Mouse (Mus musculus) frontal cortex, adult 2 months (tissue): ENCODE results near the gene Iqgap3. TPM values are rescaled to one million over a fixed set of nuclear protein-coding genes. Genes with fewer than 3 reads are reported as not detected.

ENCODE experiments used
- DNase-seq, 2 experiments: peaks; one replicate each; pipeline ENCODE4 v3.0.0; 2022; ENCODE audit warnings: low spot score in 1 of 2; ENCODE audit errors: extremely low spot score in 1 of 2
- polyA plus RNA-seq: library from polyadenylated mRNA; depleted of rRNA; stranded (reverse); fragments of >200 nt; gene quantifications from 2 replicates; pipeline ENCODE4 v1.2.3, GENCODE M21; 2012

Iqgap3 gene
- polyA plus RNA-seq, 1 experiment, result 0.64 TPM

DNA sequence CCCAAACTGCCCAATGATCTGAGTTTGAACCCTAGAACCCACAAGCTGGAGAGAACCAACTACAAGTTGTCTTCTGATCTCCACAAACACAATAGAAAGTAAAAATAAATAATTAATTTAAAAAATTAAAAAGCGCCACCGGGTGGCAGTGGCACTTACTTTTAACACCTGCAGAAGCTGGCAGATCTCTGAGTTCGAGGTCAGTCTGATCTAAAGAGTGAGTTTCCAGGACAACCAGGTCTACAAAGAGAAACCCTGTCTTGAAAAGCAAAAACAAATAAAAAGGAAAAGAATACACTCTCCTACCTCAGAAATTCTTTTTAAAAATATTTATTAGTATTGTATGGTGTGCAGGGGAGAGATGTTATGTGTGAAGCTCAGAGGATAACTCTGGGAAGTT lies 56.0 kb downstream of the Iqgap3 start:
- DNase-seq, result no peak

DNA sequence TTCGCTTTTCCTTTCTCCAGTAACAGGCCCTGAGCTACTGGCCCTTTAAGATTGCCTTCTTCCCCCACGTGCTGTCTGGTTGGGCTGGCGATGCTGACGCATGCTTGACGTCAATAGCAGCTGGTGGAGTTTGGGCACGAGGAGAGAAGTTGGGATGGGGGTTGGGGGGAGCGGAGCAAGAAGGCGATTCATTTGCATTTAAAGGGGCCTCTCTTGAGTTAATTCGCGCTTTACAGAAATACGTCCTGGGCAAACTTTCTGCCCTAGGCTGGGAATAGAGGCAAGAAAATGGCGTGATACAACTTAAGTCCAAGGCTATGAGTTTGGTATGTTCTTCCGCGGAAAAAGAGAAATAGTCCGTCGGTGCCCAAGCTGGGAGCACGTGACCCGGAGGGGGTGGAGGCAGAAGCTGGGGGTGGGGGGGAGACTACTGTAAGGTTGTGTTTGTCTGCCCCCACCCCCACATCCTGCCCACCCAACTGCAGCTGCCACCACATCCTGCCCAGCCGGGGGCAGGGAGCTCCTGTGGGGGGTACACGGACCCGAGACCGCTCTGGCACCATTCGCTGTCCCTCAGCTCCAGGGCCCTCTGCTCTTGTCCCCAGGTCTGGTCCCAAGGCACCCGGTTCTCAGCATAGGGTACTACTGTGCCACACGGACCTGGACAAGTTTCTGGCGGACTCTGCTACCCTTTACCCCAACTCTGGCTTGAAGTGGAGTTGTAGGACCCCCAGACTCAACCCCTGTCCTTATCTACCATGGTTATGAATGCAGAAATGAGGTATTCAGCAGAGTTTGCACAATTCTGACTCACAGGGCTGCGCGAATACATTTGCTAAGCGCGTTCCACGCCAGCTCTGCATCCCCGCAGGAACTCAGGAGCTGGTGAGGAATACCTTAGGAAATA lies 56.8 kb downstream of the Iqgap3 start:
- peak; percentile 97 to 98 for DNase-seq

DNA sequence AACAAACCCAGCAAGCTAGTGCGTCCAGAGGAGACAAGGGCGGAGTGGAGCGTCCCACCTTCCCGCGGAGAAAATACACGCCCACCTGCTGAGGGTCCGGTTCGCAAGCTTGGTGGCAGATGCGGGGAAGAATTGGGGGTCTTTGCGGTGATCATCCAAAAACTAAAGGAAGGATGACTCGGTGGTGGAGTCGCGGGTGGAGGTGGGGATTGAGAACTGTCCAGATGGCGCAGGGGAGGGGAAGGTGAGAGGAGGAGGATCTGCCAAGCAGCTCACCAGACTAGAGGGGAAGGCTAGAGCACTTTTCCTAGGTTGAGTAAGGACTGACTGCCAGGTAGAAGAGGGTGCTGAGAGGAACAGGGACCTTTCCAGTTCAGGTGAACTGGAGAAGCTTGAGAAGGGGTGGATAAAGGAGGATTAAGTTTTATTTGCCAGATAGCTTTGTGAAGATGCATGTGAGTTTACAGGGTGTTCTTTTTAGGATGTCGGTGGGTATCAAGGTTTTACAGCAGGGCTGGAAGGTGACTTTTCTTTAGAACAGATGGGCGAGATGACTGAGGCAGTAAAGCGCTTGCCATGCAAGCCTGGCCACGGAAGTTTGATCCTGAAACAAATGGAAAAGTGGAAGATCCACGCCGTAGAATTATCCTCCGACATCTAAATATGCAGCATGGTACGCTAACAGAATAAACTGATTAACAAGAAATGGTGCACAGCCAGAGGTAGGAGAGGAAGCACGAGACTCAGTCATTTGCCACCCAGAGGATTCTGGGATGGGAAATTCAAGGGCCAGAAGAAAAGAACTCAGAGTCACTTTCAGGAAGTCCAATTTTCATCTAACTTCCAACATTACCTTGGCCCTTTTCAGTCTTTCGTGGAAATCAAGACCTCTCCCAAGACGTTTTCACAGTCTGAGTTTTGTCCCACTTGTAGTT lies 57.7 kb downstream of the Iqgap3 start:
- peak in 1 of 2 experiments; percentile 78 for DNase-seq

DNA sequence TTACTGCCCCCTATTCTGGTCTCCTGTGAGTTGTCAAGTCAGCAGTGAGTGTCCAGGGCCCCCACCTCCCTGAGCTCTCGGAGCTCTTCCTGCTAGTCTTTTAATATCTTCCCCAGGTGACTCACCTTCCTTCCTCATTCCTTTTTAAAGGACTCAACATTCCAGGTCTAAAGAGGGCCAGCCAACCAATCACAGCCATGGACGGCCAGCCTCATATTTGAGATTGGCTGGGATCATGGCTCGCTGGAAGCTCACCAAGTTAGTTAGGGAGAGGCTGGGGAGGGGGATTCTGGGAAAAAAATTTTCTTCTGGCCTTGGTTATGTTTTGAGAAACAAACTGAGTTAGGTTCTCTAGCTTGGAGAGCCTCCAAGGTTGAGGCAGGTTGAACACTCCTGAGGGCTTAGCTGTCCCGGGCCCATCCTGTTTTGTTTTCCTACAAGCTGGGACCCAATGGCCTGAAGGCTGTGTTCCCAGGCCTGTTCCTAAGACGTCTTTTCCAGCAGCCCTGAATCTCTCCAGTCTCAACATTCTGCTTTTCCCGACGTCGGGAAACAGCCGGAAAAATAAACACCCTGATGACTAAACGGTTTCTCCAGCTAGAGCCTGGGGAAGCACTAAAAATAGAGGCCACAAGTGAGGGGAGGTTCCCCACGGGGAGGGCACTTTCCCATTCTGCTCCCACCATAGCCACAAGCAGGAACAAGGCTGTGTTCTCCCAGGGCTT lies 58.6 kb downstream of the Iqgap3 start:
- peak in 1 of 2 experiments; percentile 69 for DNase-seq

DNA sequence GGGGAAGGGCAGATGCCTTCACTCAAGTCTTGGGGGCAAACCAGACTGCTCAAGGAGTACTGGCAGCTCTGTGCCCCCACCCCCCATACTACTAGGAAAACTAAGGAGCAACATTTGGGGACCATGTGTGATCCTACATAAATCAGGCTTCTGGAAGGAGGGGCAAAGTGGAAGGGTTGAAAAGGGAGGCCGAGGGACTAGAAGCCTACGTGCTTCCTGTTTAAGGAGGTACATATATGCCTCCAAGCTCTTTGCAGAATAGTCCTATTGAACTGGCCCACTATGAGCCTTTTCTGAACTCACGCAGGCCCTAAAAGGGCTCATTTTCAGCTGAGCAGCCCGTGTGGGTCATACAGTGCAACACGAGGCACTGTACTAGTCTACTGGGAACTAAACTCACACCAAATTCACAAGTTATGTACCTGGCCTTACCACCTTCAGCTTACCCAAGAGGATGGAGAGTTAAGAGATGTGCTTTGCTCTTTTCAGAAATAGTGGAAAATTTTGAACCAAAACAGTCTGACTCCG lies 59.2 kb downstream of the Iqgap3 start:
- no peak for DNase-seq

DNA sequence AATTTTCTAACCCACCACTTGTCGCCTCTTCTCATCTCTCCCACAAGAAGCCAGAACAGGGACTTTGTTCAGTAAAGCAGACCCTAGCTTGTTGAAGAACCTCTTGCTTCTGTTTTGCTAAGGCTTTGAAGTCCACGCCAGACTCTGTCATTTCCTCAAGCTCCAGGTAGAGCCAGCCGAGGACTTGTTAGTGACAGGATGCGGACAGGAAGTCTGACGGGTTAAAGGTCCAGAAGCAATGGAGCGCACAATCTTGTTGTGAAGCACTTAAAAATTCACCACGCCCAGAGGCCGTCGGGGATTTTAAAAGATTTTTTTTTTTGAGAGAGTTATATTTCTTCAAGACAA lies 59.6 kb downstream of the Iqgap3 start:
- DNase-seq, result no peak

DNA sequence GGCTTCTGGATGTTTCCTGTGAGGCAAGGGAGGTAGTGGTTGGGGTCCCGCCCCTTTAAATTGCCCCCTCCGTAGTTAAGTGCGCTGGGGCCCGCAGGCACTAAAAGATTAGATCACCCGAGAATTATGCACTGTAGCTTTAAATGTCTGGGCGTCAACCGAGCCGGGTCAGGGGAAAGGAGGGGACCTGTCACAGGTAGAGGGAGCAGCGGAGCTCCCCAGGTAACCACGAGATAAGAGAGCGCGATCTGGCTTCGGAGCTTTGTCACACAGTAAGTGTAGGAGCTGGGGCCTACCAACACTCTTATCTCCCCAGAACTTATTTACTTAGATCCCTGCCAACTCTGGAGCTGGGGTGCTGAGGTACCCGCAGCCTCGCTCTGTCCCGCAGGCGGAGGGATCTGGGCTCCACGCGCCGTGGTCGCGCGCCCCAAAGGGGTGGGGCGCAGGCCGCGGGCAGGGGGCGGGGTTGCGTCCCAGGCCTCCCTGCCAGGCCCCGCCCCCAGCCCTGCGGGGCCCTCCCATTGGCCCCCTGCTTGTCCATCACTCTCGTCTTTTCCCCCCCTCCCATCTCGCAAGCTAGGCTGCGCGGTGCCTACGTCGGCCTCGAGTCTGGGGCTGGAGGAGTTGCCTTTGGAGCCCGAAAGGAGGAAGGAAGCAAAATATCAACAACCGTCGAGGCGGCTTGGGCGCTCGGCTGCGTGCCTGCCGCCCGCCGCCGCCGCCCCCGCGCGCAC lies 60.2 kb downstream of the Iqgap3 start, which contains the start of gene Mef2d:
Gene Mef2d (plus strand): TSS at position 586 of the 737 bp plus-strand sequence.
- peak; percentile 89 to 94 for DNase-seq

DNA sequence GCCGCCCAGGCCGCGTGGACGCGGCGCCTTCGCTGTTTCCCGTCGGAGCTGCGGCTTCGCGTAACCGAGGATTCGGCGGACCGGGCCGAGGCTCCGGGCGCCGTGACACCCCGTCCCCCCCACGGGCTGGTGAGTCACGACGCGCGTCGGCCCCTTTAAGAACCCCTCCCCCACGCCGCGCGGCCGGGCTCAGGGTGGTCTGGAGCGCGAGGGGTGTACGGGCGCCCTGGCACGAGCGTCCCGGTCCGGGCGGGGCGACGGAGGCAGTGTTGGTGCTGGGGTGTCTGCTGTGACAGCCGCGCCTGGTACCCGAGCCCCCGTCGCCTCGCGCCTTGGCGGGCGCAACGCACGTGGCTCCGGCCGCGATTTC lies 60.8 kb downstream of the Iqgap3 start:
- no peak for DNase-seq

DNA sequence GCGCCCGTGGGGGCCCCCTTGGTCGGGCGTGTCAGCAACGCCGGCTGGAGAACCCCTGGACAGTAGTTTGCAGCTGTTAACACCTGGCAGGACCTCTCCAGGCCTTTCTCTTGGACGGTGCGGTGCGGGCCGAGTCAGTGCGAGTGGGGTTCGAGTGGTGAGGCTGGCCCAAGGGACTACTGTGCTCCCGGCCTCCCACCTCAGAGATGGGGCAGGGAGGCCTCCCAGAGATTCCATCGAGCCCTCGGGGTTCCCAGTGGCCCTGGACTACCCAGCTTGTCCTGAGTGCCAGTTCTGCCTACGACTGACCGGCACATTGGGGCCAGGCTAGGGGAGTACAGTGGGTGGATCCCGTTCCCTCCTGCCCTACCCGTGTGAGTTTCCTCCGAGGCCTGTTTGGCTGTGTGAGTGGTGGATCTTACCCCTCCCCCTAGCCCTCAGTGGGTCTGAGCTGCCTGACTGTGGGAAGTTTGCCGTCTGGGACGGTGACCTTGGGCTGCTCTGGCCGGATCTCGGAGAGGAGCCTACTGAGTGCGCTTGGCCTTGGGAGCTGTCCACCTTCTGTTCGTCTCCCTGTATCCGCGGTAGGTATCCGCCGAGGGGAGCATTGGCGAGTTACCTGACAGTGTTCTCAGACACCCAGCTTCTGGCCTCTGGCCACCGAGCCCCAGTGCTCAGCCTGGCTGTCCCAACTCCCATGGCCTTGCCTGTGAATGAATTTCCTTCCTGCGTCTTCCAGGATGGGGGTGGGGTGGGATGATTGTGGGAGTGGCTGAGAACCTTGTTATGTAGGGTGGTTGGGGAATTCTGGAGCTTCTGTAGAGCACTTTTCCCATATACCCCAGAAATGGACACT lies 61.4 kb downstream of the Iqgap3 start:
- DNase-seq, result peak in 1 of 2 experiments; percentile 80

DNA sequence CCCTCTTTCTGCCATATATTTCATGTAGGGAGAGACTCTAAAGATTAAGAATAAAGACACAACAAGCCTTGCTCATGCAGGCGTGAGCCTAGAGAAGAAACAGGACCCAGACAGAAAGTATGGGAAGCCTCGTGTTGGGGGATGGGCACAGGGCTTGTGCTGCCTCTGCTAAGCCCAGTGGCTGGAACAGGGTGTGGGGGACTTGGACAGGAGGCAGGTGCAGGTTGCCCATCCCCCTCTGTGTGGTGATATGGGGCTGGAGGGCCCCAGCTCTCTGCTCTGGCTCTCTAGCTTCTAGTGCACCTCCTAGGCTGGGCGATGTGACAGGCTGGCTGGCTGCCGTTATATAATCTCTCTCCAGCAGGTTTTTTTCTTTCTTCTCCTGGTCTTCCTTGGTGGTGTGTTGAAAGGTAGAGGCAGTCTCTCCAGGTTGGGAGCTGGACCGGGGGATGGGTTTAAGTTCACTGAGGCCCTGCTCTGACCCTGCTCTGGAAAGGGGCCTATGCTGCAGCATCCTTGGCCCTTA lies 62.3 kb downstream of the Iqgap3 start:
- peak in 1 of 2 experiments; percentile 65 for DNase-seq

DNA sequence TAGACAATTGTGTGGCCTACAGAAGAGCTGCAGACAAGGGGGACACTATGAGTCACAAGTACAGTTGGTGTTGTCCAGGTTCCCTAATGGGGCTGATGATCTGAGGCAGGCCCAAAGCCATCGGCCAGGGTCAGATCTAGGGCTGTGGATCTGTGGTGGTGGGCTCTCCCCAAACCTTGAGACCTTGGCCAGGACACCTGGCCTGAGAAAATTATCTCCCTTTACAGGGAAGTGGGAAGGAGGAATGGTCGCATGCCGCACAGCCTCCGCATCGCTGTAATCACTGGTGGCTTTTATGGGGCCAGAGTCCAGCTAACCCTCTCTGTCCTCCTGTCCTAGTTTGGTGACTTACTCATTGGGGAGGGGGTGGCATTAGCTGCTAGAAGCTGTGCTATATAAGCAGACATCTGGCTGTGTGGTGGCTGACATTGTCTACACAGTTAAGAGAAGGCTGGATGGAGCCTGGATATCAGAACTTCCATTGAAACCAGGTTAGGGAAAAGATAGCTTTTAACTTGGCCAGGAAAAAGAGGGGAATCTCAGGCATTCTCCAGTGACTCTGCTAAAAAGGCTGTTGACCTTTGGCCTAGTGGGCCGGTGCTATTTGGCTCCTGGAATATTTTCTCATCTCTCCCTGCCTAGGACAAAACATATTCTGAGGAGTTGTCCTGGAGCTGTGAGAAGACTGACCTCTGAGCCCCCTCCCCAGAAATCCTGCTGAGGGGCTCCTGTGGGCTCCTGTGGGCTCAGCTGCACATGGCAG lies 63.1 kb downstream of the Iqgap3 start:
- DNase-seq, result no peak

DNA sequence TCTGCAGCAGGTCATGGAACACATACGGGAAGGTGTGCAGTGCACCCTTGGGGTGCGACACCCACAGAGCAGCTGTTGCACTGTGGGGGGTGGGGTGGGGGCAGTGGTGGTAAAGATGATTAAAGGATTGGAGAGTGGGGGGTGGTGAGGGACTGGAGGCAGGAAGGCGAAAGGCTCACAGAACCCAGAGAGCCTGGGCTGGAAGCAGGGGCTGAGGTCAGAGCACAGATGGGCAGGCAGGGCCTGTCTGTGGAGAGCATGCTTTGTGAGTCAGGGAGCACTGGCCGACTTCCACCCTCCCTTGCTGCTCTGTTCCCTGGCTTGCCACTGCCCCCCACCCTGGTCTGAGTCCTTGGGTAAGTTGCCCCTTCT lies 63.6 kb downstream of the Iqgap3 start:
- peak in 1 of 2 experiments; percentile 48 for DNase-seq

DNA sequence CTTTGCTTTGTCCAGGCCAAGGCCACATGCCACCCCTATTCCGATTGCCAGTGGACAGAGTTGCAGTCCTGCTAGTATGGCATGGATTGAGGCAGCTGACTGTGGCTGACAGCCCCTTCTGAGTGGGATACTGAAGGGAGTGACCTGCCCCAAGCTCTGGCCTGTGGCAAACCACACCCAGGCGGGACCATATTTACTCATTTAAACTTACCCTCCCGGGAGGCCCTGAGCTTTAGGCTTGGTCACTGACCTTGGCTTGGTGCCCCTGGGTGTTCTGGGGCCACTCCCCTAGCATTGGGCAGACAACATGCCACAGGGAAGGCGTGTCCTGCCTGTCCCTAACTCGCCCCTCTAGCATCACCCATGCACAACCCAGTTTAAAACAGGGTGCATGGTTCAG lies 64.2 kb downstream of the Iqgap3 start:
- DNase-seq, result no peak

DNA sequence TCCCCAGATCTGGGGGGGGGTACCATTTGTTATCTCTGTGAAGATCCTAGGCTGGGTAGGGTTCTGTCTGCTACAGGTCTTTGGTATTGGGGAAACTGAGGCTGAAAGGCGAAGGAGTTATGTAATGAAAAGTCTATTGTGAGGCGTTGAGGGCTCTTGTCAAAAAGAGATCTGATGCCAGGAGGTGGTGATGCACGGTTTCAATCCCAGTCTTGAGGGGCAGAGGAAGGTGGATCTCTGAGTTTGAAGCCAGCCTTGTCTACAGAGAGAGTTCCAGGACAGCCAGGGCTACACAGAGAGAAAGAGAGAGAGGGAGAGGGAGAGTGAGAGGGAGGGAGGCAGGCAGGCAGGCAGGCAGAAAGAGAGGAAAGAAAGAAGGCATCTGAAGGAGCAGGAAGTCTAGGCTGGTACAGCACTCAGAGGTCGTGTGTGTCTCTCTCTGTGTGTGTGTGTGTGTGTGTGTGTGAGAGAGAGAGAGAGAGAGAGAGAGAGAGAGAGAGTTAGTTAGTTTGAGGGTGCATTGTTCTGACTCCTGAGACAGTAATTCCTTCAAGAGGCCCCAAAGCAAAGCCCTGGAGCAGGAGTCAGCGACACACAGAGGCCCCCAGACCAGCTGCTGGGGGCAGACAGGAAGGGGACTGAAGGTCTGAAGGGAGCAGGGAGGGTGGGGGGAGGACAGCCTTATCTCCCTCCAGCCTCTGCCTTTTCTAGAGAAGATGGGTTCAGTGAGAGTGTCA lies 64.8 kb downstream of the Iqgap3 start:
- DNase-seq, result no peak

DNA sequence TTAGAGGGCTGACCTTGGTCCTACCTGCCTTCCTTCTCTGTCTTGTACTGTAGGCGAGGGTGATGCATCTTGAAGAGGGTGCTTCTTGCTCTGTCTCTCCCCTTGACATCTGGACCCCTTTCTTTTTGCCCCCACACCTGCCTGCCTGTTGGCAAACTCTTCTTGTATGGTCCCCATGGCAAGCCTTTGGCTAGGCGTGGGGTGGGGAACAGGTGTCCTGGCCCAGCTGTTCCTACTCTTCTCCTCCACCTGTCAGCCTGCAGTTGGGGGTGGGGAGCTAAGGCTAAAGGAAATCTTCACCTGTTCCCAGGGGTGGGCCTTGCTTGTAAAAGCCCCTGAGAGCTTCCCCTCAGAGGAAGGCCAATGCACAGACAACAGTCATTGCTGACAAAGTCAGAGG lies 65.7 kb downstream of the Iqgap3 start:
- DNase-seq, result no peak

DNA sequence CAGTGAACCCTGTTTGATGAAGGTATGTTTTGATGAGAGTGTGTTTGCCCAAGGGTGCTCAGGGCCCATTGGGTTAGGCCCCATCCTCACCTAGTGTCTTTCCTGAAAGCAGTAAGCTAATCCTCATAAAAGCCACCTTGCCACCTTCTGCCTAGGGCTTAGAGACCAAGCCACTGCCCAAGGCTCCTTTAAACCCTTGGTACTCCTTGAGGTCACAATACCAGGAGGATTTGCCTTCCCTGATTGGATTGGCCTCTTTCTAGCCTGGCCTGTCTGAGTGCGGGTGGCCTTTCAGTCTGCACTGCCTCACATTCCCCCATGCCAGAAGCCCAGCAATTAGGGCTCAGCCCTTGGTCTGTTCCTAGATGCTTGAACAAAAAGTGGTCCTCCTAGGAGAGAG lies 66.1 kb downstream of the Iqgap3 start:
- no peak for DNase-seq

DNA sequence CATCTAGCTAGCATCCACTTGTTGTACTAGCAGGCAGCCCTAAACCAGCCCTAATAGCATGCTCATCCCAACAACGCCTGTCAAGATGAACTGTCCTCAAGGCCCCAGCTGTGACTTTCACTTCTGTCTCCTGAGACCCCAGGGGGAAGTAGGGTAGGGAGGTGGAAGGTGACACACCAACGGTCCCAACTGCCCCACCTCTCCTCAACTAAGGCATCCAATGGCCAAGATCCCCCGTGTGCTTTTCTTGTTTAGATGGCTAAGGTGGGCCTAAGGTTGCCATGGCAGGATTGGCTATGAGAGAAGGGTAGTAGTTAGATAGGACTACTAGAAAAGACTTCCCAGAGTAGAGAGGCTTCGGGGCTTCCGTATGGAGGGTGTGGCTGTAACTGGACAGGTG lies 66.6 kb downstream of the Iqgap3 start:
- no peak for DNase-seq
